Mouse (Mus musculus) cerebellum, adult 2 months (tissue): ENCODE data around the gene Tshr. TPM values are rescaled to one million over a fixed set of nuclear protein-coding genes. Genes with fewer than 3 reads are reported as not detected.

Experiments used
- DNase-seq, 2 experiments: peaks; one replicate each; pipeline ENCODE4 v3.0.0; 2021
- H3K27ac ChIP-seq: fragments of 200-500 bp; 2 replicates; pipeline ENCODE4 v1.5.1; 2012; ENCODE audit warnings: low read length, control low read depth, inconsistent platforms; ENCODE audit not compliant: insufficient read depth
- H3K27me3 ChIP-seq: fragments of 200-500 bp; 2 replicates; pipeline ENCODE4 v1.6.1; 2012; ENCODE audit warnings: inconsistent platforms, mild to moderate bottlenecking, low read length, moderate library complexity; ENCODE audit not compliant: control insufficient read depth, insufficient read depth
- H3K4me1 ChIP-seq: fragments of 200-500 bp; 2 replicates; pipeline ENCODE4 v1.6.1; 2011; ENCODE audit warnings: low read length; ENCODE audit not compliant: control insufficient read depth, insufficient read depth
- H3K4me3 ChIP-seq: fragments of 200-500 bp; replicated peaks from 2 replicates; pipeline ENCODE3; 2011; ENCODE audit warnings: mild to moderate bottlenecking, low read depth, low read length, control low read depth; ENCODE audit not compliant: insufficient read depth
- CTCF ChIP-seq: fragments of 200-500 bp; IDR thresholded peaks from 2 replicates; pipeline ENCODE4 v1.5.1; 2011; ENCODE audit warnings: low read depth, mild to moderate bottlenecking, control low read depth, low read length, moderate library complexity, borderline replicate concordance; ENCODE audit not compliant: insufficient read depth
- POLR2A ChIP-seq: fragments of 200-500 bp; IDR thresholded peaks from 2 replicates; pipeline ENCODE4 v1.6.1; 2011; ENCODE audit warnings: low read length, control low read depth, borderline replicate concordance; ENCODE audit not compliant: insufficient read depth
- WGBS: fragments of 180-500 bp; shearing (Covaris S2); methylation state at CpG from one replicate; pipeline ENCODE4 v1.1.7; 2018; 5-methylcytosine and 5-hydroxymethylcytosine counted together
- polyA plus RNA-seq: library from polyadenylated mRNA; depleted of rRNA; stranded (reverse); fragments of >200 nt; gene quantifications from 2 replicates; pipeline ENCODE4 v1.2.3, GENCODE M21; 2012

The Tshr gene
- polyA plus RNA-seq, 1 experiment, result 0.08 TPM

GRCm38 (mm10) chr12:91427129-91427528 lies 42.8 kb downstream of the Tshr start:
- TF ChIP-seq CTCF (no peak), POLR2A (no peak)

GRCm38 (mm10) chr12:91482195-91482733 lies 97.9 kb downstream of the Tshr start:
- TF ChIP-seq CTCF (no peak), POLR2A (no peak)
- Histone ChIP-seq H3K27ac (no peak overlapping the region), H3K4me3 (no peak overlapping the region), H3K4me1 (no peaks in the 10 kb centered on the region), H3K27me3 (no peaks in the 10 kb centered on the region)
- WGBS, result 91% methylated on average over 13 of the region's 13 CpGs
- no peak for DNase-seq

More at GRCm38 (mm10) chr12:91427129-91427528, 42.8 kb downstream of the Tshr start:
- Histone ChIP-seq H3K27me3 (no peaks in the 10 kb centered on the region), H3K4me3 (no peak overlapping the region), H3K4me1 (no peaks in the 10 kb centered on the region), H3K27ac (no peak overlapping the region)
- DNase-seq, result no peak
- WGBS, result 56% methylated on average over 2 of the region's 2 CpGs

DNA sequence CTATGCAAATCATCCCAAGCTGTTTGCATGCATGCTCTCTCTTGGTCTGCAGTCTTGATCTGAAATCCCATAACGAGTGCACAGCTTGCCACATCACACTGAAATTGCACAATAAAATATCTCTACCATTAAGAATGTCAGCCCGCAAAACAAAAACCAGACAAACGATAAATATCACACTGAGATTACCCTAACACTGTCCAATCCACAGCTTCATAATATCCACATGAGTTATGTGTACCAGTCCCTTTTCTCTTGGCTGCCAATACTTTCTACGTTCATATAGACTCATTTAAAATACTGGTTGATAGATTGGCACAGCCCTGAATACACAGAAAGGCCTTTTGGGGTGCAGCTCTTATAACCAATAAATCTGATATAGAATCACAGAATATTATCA lies 102.0 kb downstream of the Tshr start:
- Histone ChIP-seq H3K27ac (no peak overlapping the region), H3K27me3 (no peaks in the 10 kb centered on the region), H3K4me3 (no peak overlapping the region), H3K4me1 (no peaks in the 10 kb centered on the region)
- 89% methylated on average over 4 of the region's 4 CpGs for WGBS
- DNase-seq, result no peak
- TF ChIP-seq POLR2A, result no peak

DNA sequence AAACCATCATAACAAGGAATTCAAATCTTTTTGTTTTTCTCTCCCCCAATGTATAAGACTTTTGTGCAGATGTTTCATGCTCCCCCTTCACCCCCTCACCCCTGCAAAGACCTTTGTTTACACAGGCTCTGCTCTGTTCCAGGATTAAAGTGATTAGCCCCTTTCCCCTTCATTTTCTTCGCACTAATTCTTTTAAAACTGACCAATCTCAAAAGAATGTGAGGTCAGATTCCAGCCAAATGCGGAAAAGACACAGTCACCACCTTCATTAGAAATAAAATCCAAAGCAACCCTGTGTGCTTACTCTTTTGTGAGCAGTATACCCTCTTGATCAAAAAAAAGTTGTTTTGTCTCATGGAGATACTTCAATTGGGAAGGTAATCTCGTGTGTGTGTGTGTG lies 104.0 kb downstream of the Tshr start:
- WGBS, result 61% methylated on average over 3 of the region's 3 CpGs
- no peaks in the 10 kb centered on the region for H3K27me3 ChIP-seq
- no peak for DNase-seq
- no peak for TF ChIP-seq POLR2A
- TF ChIP-seq CTCF, result no peak
- H3K4me1 ChIP-seq, result no peaks in the 10 kb centered on the region
- H3K4me3 ChIP-seq, result no peak overlapping the region
- H3K27ac ChIP-seq, result no peak overlapping the region

GRCm38 (mm10) chr12:91495497-91496225 lies 111.3 kb downstream of the Tshr start:
- TF ChIP-seq CTCF (no peak), POLR2A (no peak)
- Histone ChIP-seq H3K4me1 (no peaks in the 10 kb centered on the region), H3K27me3 (no peaks in the 10 kb centered on the region), H3K27ac (no peak overlapping the region), H3K4me3 (no peak overlapping the region)
- DNase-seq, result no peak
- WGBS, result 67% methylated on average over 11 of the region's 11 CpGs

DNA sequence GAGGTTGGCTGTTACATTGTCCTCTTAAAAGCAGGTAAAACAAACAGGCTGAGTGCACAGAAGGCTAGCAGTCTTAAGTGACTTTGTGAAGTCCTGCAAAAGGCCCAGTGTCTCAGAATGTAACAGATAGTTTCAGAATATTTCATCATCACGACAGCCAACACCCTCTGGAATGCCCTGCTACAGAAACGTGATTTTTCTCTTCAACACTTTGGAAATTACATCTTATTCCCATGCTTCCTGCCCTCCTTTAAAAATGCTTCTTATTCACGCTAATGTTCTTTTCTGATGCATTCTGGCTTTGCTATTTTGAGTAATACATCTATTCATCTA lies 111.8 kb downstream of the Tshr start:
- no peak overlapping the region for H3K27ac ChIP-seq
- H3K4me1 ChIP-seq, result no peaks in the 10 kb centered on the region
- no peak for TF ChIP-seq CTCF
- no peak for TF ChIP-seq POLR2A
- no peak overlapping the region for H3K4me3 ChIP-seq
- no peaks in the 10 kb centered on the region for H3K27me3 ChIP-seq
- DNase-seq, result no peak
- WGBS, result 74% methylated on average over 3 of the region's 3 CpGs

DNA sequence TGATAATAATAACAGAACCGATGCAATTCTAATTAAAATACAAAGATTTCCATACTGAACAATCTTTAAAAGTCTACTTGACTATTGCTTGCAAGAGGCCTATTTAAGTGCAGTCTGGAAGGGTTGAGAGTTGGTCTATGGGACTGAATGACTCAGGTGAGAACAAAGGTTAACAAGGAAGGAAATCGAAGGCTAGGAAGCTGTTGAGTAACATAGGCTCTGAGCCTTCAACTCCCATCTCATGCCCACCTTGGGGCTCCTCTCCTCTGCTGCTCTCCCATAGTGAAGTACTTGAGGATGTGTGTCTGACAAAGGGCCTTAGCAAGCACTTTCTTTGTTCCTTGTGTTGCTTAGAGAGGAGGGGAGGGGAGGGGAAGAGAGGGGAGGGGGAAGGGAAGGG lies 116.1 kb downstream of the Tshr start:
- Histone ChIP-seq H3K4me3 (no peak overlapping the region), H3K4me1 (no peaks in the 10 kb centered on the region), H3K27me3 (no peaks in the 10 kb centered on the region), H3K27ac (no peak overlapping the region)
- 87% methylated on average over 2 of the region's 2 CpGs for WGBS
- TF ChIP-seq POLR2A, result no peak
- TF ChIP-seq CTCF, result no peak
- DNase-seq, result no peak

DNA sequence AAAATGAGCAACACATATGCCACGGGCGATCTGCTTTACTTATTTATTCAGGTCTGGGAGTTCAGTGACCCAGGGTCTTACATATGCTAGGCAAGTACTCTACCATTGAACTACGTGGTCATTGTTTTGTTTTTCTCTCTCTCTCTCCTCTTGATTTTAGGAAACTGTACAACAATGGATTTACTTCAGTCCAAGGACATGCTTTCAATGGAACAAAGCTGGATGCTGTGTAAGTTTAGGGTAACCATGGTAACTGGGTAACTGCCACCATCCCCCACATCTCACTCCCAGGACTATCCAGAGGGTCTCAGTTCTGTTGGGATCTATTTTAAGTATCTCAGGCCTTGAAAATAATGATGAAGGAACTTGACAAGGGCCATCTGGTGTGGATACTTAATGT lies 127.4 kb downstream of the Tshr start:
- H3K4me3 ChIP-seq, result no peak overlapping the region
- 56% methylated on average over 3 of the region's 3 CpGs for WGBS

More for the DNA sequence above, 127.4 kb downstream of the Tshr start:
- DNase-seq, result no peak
- Histone ChIP-seq H3K4me1 (no peaks in the 10 kb centered on the region), H3K27ac (no peak overlapping the region), H3K27me3 (no peaks in the 10 kb centered on the region)
- no peak for TF ChIP-seq POLR2A
- no peak for TF ChIP-seq CTCF
